Mouse (Mus musculus) large intestine, adult 2 months (tissue): ENCODE results near the gene Ube2j2. TPM values are rescaled to one million over a fixed set of nuclear protein-coding genes. Genes with fewer than 3 reads are reported as not detected.

Experiments used
- DNase-seq: peaks from one replicate; pipeline ENCODE4 v3.0.0-alpha.2; 2012; ENCODE audit warnings: low read depth, low spot score
- WGBS: fragments of 180-500 bp; shearing (Covaris S2); methylation state at CpG from one replicate; pipeline ENCODE4 v1.1.7; 2018; 5-methylcytosine and 5-hydroxymethylcytosine counted together
- polyA plus RNA-seq: library from polyadenylated mRNA; depleted of rRNA; stranded (reverse); fragments of >200 nt; gene quantifications from 2 replicates; pipeline ENCODE4 v1.2.3, GENCODE M21; 2012; rRNA removed

The Ube2j2 gene
- 77.4 and 92.8 TPM in 2 replicates for polyA plus RNA-seq

DNA sequence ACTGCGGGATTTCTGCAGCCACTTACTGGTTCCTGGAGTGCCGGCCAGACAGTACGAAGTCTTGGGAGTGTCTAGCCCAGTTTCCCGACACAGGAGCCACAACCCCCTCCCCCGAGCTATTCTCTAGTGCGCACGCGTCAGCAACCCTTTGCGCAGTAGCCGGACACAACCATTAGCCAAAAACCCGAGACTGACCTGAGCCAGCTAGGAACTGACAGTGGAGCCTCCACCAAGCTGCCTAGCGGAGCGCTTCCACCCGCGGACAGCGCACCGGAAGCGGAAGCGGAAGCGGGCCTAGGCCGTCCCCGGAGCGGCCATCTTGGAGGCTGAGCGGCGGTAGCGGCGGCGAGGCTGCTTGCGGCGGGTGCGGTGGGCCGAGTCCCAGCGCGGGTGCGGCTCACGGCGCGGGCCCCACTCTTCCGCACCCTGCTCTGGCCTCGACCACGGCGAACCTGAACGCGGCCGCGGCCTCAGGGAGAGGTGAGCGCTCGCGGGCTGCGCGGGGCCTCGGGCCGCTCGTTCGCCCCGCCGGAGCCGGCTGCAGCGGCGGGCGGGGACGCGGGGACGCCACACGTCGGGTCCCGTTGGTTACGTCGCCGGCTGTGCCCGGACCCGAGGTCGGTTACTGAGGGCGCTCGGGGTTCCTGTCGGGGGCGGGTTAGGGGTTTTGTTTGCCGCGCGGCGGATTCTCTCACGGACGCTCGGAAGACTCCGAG is at the start of gene Ube2j2:
Gene Ube2j2, plus strand, starts transcription at position 298 of the 716 bp plus-strand sequence.
- WGBS = under 1% methylated on average over 83 of the region's 85 CpGs
- DNase-seq = peak; percentile 71

DNA sequence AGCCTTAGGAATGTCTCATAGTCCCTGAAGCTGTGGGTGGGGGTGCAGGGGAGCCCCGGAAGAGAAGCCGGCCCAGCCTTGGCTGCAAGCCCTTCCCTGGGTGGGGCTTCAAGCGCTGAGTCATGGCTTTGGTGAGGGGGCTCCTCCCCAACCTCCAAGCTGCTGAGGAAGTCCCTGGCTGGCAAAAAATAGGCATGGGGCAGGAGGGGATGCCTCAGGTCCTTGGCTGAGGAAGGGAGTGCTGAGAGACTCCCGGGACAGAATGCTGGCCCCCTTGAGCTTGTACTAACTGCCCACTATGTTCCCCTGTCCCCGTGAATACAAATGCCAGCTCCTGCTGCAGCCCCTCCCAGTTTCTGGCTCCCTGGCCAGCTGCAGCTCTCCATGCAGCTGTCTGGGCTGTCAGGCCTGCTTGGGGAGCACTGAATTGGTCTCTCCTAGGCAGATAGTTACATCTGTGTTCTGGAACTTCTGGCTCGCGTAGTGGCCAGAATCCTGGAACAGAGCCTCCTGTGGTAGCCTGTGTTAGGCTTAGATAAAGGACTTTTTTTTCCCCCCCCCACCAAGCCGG is 49.2 kb upstream of the Ube2j2 start:
- 17% methylated on average over 8 of the region's 8 CpGs for WGBS
- no peak for DNase-seq

DNA sequence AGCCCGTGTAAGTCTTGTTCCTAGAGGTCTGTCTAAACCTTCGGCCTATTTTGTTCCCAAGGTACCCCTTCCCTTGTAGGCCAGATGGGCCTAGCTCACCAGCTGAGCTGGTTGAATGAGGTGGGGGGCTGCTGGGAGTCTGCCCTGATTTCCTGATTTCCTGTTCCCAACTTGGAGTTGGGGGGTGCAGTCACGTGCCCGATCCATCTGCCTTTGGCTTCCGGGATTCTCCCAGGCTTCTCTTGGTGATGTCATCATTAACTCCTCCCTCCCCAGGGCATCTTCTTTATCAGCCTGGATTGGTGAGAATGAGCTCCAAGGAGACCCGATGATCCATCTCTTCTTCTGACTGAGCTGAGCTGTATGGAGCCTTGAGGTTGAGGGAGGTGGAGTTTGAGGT is 48.4 kb upstream of the Ube2j2 start:
- 48% methylated on average over 6 of the region's 6 CpGs for WGBS
- DNase-seq = no peak

- 89% methylated on average over 4 of the region's 4 CpGs for WGBS
- no peak for DNase-seq
These were observed 47.8 kb upstream of the Ube2j2 start for GRCm38 (mm10) chr4:155895826-155896225.

DNA sequence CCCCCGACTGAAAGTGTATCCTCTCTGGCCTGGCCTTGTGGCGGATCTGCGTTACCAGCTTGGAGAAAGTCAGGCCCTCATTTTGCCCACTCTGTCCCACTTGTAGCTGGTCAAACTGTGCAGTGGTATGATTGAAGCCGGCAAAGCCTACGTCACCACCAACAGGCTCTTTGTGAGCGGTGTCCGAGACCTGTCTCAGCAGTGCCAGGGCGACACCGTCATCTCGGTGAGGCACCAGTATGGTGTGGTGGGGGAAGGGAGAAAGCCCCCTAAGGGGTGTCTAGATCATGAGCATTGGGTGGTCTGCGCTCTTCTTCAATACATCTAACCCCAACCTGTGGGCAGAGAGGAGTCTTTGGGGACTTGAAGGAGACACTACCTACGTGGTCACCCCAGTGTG is 47.2 kb upstream of the Ube2j2 start:
- WGBS = 97% methylated on average over 12 of the region's 12 CpGs
- no peak for DNase-seq

- 99% methylated on average over 2 of the region's 2 CpGs for WGBS
- no peak for DNase-seq
These were observed 45.3 kb upstream of the Ube2j2 start for GRCm38 (mm10) chr4:155898318-155898717.

GRCm38 (mm10) chr4:155899355-155899754 is 44.3 kb upstream of the Ube2j2 start:
- no peak for DNase-seq
- WGBS = 92% methylated on average over 7 of the region's 7 CpGs

DNA sequence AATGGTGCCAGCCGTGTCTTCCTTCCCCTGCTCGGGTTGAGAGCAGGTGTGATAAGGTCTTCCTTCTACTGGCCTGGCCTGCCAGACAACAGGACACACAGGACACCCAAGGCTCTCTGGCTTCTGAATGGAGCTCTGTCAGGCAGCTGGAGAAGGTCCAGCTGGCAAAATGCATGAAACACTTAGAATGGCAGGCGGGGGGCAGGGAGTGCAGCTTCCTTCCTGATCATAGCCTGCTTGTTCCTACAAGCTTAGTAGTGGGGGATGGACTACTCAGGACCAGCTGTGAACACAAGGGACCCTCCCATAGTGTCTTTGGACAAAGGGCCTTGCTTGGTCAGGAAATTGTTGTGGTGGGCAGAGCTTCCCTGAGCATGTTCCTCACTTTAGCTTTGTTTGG is 42.4 kb upstream of the Ube2j2 start:
- no peak for DNase-seq
- 44% methylated on average over 3 of the region's 3 CpGs for WGBS

- WGBS = 95% methylated on average over 13 of the region's 13 CpGs
- no peak for DNase-seq
These were observed 40.4 kb upstream of the Ube2j2 start for GRCm38 (mm10) chr4:155903246-155903645.

GRCm38 (mm10) chr4:155904318-155905102 is 39.1 kb upstream of the Ube2j2 start:
- DNase-seq = no peak
- 91% methylated on average over 13 of the region's 13 CpGs for WGBS

DNA sequence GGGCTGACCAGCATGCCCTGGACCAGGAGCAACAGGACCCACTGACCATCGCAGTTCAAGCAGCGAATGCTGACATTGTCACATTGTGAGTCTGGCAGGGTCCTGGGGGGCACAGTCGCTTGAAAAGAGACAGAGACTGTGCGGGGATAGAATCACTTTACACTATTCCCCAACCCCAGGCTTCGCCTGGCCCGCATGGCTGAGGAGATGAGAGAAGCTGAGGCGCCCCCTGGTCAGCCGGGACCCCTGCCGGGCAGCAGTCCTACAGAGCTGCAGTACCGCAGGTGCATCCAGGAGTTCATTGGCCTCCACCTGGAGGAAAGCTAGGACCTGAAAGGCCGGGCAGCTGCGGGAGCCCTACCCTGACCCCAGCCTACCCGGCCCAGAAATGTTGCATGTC is 38.0 kb upstream of the Ube2j2 start:
- 89% methylated on average over 13 of the region's 13 CpGs for WGBS

GRCm38 (mm10) chr4:155906125-155906524 is 37.5 kb upstream of the Ube2j2 start:
- DNase-seq = no peak
- 81% methylated on average over 9 of the region's 9 CpGs for WGBS

More for the DNA sequence above, 38.0 kb upstream of the Ube2j2 start:
- no peak for DNase-seq

- WGBS = 68% methylated on average over 11 of the region's 11 CpGs
- DNase-seq = no peak
These were observed 36.6 kb upstream of the Ube2j2 start for GRCm38 (mm10) chr4:155907003-155907402.

- 73% methylated on average over 7 of the region's 7 CpGs for WGBS
- no peak for DNase-seq
These were observed 35.4 kb upstream of the Ube2j2 start for GRCm38 (mm10) chr4:155908281-155908680.

GRCm38 (mm10) chr4:155908751-155909150 is 34.9 kb upstream of the Ube2j2 start:
- 86% methylated on average over 4 of the region's 4 CpGs for WGBS
- DNase-seq = no peak

DNA sequence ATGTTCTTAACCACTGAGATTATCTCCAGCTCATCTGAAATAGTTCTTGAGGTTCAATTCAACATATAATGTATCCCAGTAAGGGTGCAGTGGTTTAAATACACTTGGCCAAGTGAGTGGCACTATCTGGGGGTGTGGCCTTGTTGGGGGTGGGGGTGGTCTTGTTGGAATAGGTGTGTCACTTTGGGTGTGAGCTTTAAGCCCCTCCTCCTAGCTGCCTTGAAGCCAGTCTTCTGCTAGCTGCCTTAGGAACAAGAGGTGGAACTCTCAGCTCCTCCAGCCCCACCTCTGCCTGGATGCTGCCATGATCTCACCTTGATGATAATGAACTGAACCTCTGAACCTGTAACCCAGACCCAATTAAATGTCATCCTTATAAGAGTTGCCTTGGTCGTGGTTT is 11.6 kb upstream of the Ube2j2 start:
- WGBS = 54% methylated on average over 1 of the region's 1 CpGs
- no peak for DNase-seq

GRCm38 (mm10) chr4:155943049-155943452 is 580 bp upstream of the Ube2j2 start:
- DNase-seq = no peak
- WGBS = 2% methylated on average over 17 of the region's 17 CpGs

DNA sequence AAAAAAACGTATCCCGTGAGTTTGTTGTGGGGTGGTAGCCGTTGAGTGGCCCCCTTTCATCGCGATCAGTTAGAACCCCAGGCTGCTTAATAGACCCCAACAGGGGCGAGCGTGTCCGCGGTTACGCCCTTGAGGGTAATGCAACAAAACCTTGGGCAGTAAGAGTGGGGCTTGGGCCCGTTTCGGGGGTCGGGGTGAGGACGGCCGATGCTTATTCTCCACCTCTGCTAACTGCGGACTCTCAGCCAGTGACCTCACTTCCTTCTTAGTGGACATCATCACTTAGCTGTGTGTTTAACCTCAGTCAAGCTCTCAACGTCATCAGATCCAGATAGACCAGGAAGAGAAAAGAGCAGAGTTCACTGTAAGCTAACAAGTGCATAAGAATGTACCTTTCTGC is 640 bp downstream of the Ube2j2 start:
- DNase-seq = peak; percentile 57
- under 1% methylated on average over 17 of the region's 17 CpGs for WGBS

GRCm38 (mm10) chr4:155947094-155947493 is 3.5 kb downstream of the Ube2j2 start:
- no peak for DNase-seq

GRCm38 (mm10) chr4:155955491-155955890 is 11.9 kb downstream of the Ube2j2 start:
- WGBS = 57% methylated on average over 6 of the region's 6 CpGs
- DNase-seq = no peak

DNA sequence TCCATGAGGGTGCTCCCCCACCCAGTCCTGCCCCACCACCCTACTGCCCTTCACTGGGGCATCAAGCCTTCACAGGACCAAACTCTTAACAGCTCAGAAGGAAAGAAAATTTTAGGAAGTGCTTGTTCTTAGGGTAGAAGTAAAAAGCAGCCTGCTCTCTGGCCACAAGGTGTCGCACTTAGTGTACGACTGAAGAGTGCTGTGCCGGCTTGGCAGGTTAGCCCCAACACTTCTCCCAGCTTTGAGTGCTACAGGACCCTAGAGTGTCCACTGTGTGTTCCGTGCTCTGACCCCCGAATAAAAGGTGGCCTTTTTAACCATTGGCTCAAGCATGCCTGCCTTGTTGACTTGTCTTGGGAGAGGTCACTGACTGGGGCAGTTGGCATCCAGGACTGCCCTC is 15.6 kb downstream of the Ube2j2 start:
- no peak for DNase-seq
- WGBS = 2% methylated on average over 5 of the region's 5 CpGs
